Mouse (Mus musculus) ES-E14 (cell line): ENCODE measurements at regions not wholly inside any gene's neighbourhood (a gene's known extent, or its start where the extent isn't known, plus 50 kb on each side); places are given as distances from the start of the nearest gene placed in this dataset.

Source experiments
- DNase-seq: peaks from one replicate; pipeline ENCODE4 v3.0.0-alpha.2; 2013; ENCODE audit warnings: low read depth, low spot score
- H3K27ac ChIP-seq: 2 replicates; pipeline ENCODE4 v1.5.1; 2012; ENCODE audit warnings: low read depth, mild to moderate bottlenecking, low read length, moderate library complexity, mixed read lengths; ENCODE audit not compliant: poor library complexity, insufficient read depth, severe bottlenecking
- H3K36me3 ChIP-seq: 2 replicates; pipeline ENCODE4 v1.6.1; 2012; ENCODE audit warnings: mild to moderate bottlenecking, low read length, moderate library complexity, mixed read lengths; ENCODE audit not compliant: control insufficient read depth, poor library complexity, insufficient read depth, severe bottlenecking
- H3K4me1 ChIP-seq, 2 experiments: fragments of 150-350 bp in 1 of 2; sonication (generic) in 1 of 2; 2 replicates each; pipeline ENCODE4 v1.6.1; 2012; ENCODE audit warnings: low read length in 2 of 2, mild to moderate bottlenecking in 1 of 2, mixed read lengths in 1 of 2; ENCODE audit not compliant: control insufficient read depth in 2 of 2, insufficient read depth in 2 of 2, poor library complexity in 1 of 2
- H3K4me3 ChIP-seq, 2 experiments: fragments of 150-350 bp in 1 of 2; sonication (generic) in 1 of 2; 2 replicates each; pipeline ENCODE4 v1.5.1; 2012; ENCODE audit warnings: low read length in 2 of 2, low read depth in 1 of 2, mild to moderate bottlenecking in 1 of 2, mixed read lengths in 1 of 2; ENCODE audit not compliant: insufficient read depth in 1 of 2, poor library complexity in 1 of 2, severe bottlenecking in 1 of 2
- H3K9ac ChIP-seq: 2 replicates; pipeline ENCODE4 v1.6.1; 2012; ENCODE audit warnings: low read depth, mild to moderate bottlenecking, low read length, mixed read lengths; ENCODE audit not compliant: poor library complexity, insufficient read depth, severe bottlenecking
- H3K9me3 ChIP-seq: fragments of 150-350 bp; sonication (generic); 2 replicates; pipeline ENCODE4 v1.6.1; 2012; ENCODE audit warnings: low read depth, mild to moderate bottlenecking, low read length; ENCODE audit not compliant: control insufficient read depth, insufficient read depth
- CHD2 ChIP-seq: IDR thresholded peaks from 2 replicates; pipeline ENCODE4 v1.6.1; 2014; ENCODE audit warnings: mild to moderate bottlenecking, low read depth, low read length, inconsistent platforms
- HCFC1 ChIP-seq: IDR thresholded peaks from 2 replicates; pipeline ENCODE4 v1.6.1; 2012; ENCODE audit warnings: low read length, inconsistent platforms, borderline replicate concordance; ENCODE audit not compliant: insufficient read depth
- MAFK ChIP-seq: IDR thresholded peaks from 2 replicates; pipeline ENCODE4 v1.6.1; 2014; ENCODE audit warnings: mild to moderate bottlenecking, low read depth, low read length, inconsistent platforms; ENCODE audit not compliant: insufficient read depth
- ZC3H11A ChIP-seq: IDR thresholded peaks from 2 replicates; pipeline ENCODE4 v1.6.1; 2012; ENCODE audit warnings: low read depth, mild to moderate bottlenecking, inconsistent platforms, low read length, borderline replicate concordance
- ZNF384 ChIP-seq: IDR thresholded peaks from 2 replicates; pipeline ENCODE4 v1.6.1; 2012; ENCODE audit warnings: low read depth, low read length, inconsistent platforms
- in situ Hi-C, 2 experiments: fragments of 600-800 bp; cut with MboI; formaldehyde crosslinking; loops; one replicate each; pipeline ENCODE4 v1.15.1; 2025; ENCODE audit warnings: low sequenced_read_pairs in 2 of 2, inconsistent platforms in 1 of 2; ENCODE audit not compliant: unreplicated experiment in 2 of 2

DNA sequence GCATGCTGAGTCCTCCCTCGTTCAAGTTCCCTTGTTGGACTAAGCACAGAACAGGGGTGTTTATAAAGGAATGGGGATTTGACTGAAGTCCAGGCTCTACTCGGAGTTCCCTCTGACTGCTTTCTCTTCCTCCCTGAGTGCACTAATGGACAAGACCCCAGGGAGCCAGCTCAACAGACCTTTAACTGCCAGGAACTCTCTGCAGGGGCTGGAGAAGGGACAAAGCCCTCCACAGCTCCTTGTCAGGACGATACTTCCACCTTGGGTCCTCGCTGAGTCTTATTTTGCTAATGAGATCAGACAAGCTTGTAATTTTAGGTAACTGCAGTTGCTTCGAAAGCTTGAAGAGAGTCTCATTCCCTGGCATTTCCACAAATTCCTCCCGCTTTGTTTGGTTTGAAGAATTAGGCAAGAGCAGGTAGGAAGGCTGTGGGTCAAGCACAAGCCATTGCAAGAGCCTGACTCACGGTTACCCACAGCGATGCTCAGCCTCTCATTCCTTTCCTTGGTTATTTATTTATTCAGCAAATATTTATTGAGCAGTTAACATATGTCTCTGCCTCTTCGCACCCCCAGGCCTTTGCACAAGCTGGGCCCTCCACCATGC lies 71.5 kb upstream of the Dio3 start:
- Histone ChIP-seq H3K27ac (no peak overlapping the region), H3K9me3 (no peaks in the 10 kb centered on the region), H3K4me1 (no peaks in the 10 kb centered on the region), H3K4me3 (no peak overlapping the region), H3K36me3 (no peaks in the 10 kb centered on the region), H3K9ac (no peak overlapping the region)
- TF ChIP-seq ZNF384 (no peak), ZC3H11A (no peak), HCFC1 (no peak), MAFK (no peak), CHD2 (no peak)
- DNase-seq, result no peak
- in situ Hi-C loops, result no loop called here

- H3K4me3 ChIP-seq, result no peak overlapping the region
- no peaks in the 10 kb centered on the region for H3K36me3 ChIP-seq
- no peak overlapping the region for H3K9ac ChIP-seq
- DNase-seq, result no peak
- no peaks in the 10 kb centered on the region for H3K4me1 ChIP-seq
- H3K27ac ChIP-seq, result no peak overlapping the region
- TF ChIP-seq HCFC1, result no peak
- no peak for TF ChIP-seq ZC3H11A
- H3K9me3 ChIP-seq, result no peaks in the 10 kb centered on the region
- in situ Hi-C loops, result no loop called here
Measured at GRCm38 (mm10) chr12:110212716-110213115, 66.2 kb upstream of the Dio3 start.

DNA sequence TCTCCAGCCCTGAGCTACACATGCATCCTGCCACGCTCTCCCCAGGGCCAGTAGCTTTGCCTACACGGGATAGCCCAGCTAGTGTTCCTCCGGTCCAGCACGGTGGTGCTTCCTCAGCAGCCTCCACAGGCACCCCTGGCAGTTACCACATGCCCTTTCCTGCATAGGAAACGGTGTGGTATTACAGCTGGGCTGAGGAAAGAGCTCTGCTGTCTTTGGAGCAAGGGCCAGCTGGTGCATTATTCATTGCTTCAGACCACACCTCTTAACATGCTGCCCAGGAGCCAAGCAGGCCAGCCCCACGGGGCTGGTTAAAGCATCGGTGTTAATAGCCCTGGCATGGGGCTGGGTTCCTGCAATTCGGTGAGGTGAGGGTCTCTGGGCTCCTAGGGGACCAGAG lies 64.0 kb upstream of the Dio3 start:
- in situ Hi-C loops, result no loop called here
- H3K9ac ChIP-seq, result no peak overlapping the region
- TF ChIP-seq CHD2 (no peak), MAFK (no peak), HCFC1 (no peak), ZNF384 (no peak), ZC3H11A (no peak)

GRCm38 (mm10) chr12:110215311-110215710 lies 63.6 kb upstream of the Dio3 start:
- H3K4me3 ChIP-seq, result no peak overlapping the region
- no peaks in the 10 kb centered on the region for H3K9me3 ChIP-seq
- no peaks in the 10 kb centered on the region for H3K36me3 ChIP-seq
- no peaks in the 10 kb centered on the region for H3K4me1 ChIP-seq
- no peak overlapping the region for H3K27ac ChIP-seq
- no peak for TF ChIP-seq ZNF384
- no peak for TF ChIP-seq MAFK
- TF ChIP-seq CHD2, result no peak
- TF ChIP-seq ZC3H11A, result no peak
- TF ChIP-seq HCFC1, result no peak
- no peak overlapping the region for H3K9ac ChIP-seq
- in situ Hi-C loops, result no loop called here
- no peak for DNase-seq

More for the DNA sequence above, 64.0 kb upstream of the Dio3 start:
- no peak for DNase-seq
- Histone ChIP-seq H3K4me3 (no peak overlapping the region), H3K4me1 (no peaks in the 10 kb centered on the region), H3K9me3 (no peaks in the 10 kb centered on the region), H3K27ac (no peak overlapping the region), H3K36me3 (no peaks in the 10 kb centered on the region)

DNA sequence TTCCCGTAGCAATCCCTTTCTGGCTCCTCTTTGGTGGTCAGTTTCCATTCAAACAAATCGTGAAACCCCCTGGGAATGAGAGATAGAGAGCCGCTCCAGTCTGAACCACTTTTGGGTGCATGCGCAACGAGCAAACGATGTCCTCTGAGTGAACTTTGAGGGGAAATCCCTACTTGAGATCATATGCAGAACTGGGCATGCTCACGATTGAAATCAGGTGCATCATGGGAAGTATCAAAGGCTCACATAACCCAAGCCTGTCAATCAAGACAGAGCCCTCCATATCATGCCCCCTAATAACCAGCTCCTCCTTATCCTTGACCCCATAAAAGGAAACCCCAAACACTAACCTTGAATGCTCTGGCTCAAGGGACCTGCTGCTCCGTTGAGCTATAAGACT lies 59.1 kb upstream of the Dio3 start:
- Histone ChIP-seq H3K27ac (no peak overlapping the region), H3K4me3 (no peak overlapping the region), H3K9me3 (no peaks in the 10 kb centered on the region), H3K9ac (no peak overlapping the region), H3K4me1 (no peaks in the 10 kb centered on the region), H3K36me3 (no peaks in the 10 kb centered on the region)
- in situ Hi-C loops, result no loop called here
- TF ChIP-seq CHD2, result no peak
- TF ChIP-seq MAFK, result no peak
- no peak for TF ChIP-seq ZC3H11A
- no peak for TF ChIP-seq ZNF384
- TF ChIP-seq HCFC1, result no peak
- DNase-seq, result no peak
